Mouse (Mus musculus) testis, adult 2 months (tissue): ENCODE data around the gene Whamm.

Experiments
- CTCF ChIP-seq: fragments of 200-500 bp; IDR thresholded peaks from 2 replicates; pipeline ENCODE4 v1.5.1; 2012; ENCODE audit warnings: low read depth, mild to moderate bottlenecking, inconsistent platforms, low read length, moderate library complexity; ENCODE audit not compliant: control insufficient read depth, insufficient read depth, insufficient replicate concordance
- POLR2A ChIP-seq: fragments of 200-500 bp; IDR thresholded peaks from 2 replicates; pipeline ENCODE4 v1.6.1; 2012; ENCODE audit warnings: low read depth, mild to moderate bottlenecking, inconsistent platforms, low read length, moderate library complexity; ENCODE audit not compliant: control insufficient read depth

DNA sequence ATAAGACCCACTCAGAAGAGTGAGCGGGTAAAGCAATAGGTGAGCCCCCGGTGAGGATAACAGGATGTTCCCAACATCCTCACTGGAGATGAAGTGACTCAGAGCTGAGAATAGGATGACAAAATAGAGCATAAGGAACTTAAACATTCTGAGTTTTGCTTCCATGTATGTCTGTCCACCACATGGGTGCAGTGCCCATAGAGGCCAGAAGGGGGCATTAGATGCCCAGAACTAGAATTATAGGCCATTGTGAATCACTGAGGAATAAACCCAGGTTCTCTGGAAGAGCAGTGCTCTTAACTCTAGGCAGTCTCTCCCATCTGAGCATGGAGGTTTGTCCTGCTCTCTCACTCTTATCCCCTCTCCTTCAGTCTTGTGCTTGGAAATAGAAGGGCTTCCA is 16.7 kb upstream of the Whamm start:
- no peak for TF ChIP-seq POLR2A
- peak; percentile 24; the same call in 1 of the 2 replicates for TF ChIP-seq CTCF
